Mouse (Mus musculus) right cerebral cortex, postnatal 14 days (tissue): ENCODE data around the gene Ankrd13a.

Source experiments
- DNase-seq: peaks from one replicate; pipeline ENCODE4 v3.0.0; 2022

Gene Ankrd13a

GRCm38 (mm10) chr5:114767185-114767584 lies 7.3 kb upstream of the Ankrd13a start:
- no peak for DNase-seq

DNA sequence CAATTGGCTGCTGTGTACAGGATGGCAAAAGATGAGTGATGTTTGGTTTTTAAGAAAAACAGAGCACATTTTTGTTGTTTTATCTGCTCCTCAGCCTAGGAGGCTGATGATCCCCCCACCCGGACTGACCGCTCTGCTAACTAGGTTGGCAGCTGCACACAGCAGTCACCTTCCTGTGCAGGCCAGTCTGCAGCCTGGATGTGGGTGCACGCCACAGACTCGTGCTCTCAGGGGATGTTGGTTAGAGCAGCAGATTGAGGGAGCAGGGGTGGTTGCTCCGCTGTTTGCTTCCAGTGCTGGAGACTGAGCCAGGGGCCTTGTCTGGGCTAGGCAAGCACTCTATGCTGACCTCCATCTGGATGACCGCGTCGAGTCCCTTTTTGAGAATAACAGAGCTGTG lies 4.7 kb upstream of the Ankrd13a start:
- DNase-seq, result no peak

- DNase-seq, result no peak
These were observed 2.7 kb upstream of the Ankrd13a start for GRCm38 (mm10) chr5:114771796-114772195.

DNA sequence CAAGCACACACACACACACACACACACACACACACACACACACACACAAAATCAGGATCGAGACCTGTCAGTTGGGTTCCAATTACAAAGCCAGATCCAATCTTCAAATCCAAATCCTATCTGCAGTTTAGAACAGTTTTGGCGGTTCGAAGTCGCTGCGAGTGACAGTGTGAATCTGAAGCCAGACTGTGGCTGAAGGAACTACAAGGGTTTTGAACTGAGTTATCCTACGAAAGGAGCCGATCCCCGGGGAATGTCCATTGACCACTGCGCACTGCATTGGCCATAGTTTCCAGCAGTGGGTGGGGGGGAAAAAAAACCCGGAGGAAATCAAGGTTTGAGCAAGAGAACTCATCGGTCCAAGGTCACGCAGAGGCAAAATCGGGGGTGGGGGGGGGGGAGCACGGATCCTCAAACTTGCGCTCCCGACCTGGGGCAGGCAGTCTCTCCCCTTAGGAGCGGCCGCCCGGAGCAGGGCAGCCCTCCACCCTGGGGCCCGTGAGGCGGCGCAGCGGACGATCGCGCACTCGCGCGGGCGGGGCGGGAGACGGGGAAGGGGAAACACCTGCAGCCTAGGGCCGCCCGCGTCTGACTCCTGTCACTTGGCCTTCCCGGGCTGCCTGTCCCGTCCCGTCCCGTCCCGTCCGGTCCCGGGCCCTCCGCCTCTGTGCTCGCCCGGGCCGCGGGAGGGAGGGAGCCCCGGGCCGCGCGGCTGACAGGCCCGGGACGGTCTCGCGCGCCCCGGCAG lies 1.8 kb upstream of the Ankrd13a start:
- peak; percentile 46 for DNase-seq

DNA sequence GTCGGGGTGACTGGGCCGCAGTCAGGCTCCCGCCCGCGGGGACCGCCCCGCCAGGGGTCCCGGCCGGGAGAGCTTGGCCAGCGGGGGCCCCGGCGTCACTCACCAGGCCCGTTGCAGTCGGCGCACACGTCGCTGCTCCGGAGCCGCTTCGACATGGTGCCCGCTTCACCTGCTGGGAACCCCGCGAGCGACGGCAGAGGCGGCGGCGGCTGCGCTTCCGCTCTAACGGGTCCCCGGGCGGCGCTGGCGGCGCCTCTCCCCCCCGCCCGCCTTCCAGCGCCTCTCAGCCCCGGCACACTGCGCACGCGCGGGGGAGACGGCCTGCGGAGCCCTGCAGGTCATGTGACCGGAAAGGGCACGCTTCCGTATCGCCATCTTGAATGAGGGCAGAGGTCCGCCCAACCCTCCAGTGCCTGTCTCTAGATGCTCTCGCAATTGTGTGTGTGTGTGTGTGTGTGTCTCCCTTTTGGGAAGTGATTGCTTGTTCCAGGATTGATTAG lies 1.2 kb upstream of the Ankrd13a start:
- DNase-seq, result peak; percentile 98

- no peak for DNase-seq
These were observed 697 bp upstream of the Ankrd13a start for GRCm38 (mm10) chr5:114773780-114774179.

GRCm38 (mm10) chr5:114775056-114775979 lies 841 bp downstream of the Ankrd13a start, which contains the start of gene Git2:
Gene Git2, minus strand, starts transcription at chr5:114775517.
- no peak for DNase-seq

- DNase-seq, result no peak
These were observed 1.7 kb downstream of the Ankrd13a start for GRCm38 (mm10) chr5:114776174-114776573.

GRCm38 (mm10) chr5:114779956-114780489 lies 5.5 kb downstream of the Ankrd13a start:
- no peak for DNase-seq

- DNase-seq, result no peak
These were observed 6.4 kb downstream of the Ankrd13a start for GRCm38 (mm10) chr5:114780912-114781311.

DNA sequence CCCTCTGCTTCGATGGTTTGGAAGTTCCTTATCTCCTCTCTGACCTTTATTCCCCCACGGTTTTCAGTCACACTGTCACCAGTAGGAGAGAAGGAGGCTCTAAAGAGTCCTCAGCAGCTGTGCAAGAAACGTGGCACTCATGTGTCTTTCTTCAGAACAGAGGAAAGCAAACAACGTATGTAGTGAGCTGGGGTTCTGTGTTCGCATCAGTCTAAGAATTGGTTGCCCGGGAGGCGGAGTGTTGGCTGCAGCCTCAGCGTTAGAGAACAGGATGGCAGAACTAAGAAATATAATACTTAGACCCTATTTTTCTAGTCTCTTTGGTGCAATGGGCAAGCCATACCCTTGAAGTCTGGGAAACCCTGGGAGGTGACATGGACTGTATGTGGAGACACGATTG lies 8.5 kb downstream of the Ankrd13a start:
- no peak for DNase-seq

DNA sequence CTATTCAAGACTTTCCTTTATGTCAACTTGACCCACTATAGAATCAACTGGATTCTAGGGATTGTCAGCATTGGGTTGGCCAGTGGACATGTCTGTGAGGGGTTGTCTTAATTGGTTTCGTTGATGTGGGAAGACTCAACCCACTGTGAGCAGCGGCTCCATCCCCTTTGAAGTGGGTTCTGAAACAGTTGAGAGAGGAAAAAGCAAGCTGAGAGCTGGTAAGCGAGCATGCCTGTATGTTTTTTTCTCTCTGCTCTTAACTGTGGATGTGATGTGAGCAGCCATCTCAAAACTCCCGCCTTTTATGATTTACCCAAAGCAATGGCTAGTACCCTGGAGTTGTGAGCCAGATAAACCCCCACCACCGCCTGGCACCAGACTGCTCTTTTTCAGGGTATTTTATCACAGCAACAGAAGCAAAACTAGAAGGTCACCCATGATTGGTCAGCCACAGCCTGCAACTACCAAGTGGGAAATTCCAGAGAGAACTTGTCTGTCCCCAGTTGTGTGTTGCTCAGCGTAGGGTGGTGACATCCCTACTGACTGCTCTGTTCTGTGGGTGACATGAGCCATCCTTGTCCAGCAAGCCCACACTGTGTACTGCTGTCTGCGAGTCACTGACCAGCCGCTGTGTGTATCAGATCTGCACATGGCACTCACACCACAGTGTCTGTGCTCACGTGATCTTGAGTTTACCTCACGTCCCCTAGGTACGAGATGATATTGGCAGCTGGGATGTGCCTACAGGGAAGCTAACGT lies 9.1 kb downstream of the Ankrd13a start:
- no peak for DNase-seq

DNA sequence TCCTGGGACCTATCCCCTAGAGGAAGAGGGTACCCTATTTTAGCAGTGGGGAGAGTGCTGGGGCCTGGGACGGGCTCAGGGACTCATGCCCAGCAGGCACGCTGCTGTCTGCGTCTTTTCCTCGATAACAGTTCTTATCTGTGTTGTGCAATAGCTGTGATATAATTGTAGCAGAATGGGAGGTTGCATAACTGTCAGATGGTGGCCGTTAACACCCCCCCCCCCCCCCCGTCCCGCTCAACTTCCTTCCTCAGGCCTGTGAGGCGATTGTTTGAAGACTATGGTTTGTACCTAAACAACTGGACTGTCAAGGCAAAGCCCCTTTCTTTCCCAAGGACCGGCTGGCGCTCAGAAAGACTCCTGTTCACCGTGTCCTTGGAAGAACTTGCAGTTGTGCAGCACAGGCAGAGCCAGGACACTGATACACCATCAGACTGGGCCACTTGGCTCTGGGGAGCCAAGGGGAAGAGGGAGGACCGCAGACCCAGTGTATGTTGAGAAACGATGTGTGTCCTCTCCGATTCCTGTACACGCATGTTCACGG lies 10.2 kb downstream of the Ankrd13a start:
- DNase-seq, result no peak

- DNase-seq, result no peak
These were observed 10.7 kb downstream of the Ankrd13a start for GRCm38 (mm10) chr5:114785196-114785595.

GRCm38 (mm10) chr5:114793317-114793716 lies 18.8 kb downstream of the Ankrd13a start:
- DNase-seq, result no peak

DNA sequence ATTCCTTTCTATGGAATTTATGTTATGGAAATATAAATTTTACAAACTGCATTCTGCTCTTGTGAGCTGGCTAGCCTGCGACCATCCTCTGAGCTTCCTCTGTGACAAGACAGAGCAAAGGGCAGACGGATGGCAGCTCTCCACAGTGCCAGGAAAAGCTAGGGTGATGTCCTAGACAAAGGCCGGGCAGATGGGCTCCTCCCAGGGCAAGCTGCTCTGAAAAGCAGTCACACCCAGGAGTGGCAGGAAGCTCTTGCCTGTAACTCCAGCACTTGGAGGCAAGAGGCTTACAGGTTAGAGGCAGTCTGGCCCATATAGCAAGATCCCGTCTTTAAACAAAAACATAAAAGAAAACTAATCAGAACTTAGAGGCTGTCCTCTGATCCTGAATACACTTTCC lies 20.1 kb downstream of the Ankrd13a start:
- DNase-seq, result no peak

DNA sequence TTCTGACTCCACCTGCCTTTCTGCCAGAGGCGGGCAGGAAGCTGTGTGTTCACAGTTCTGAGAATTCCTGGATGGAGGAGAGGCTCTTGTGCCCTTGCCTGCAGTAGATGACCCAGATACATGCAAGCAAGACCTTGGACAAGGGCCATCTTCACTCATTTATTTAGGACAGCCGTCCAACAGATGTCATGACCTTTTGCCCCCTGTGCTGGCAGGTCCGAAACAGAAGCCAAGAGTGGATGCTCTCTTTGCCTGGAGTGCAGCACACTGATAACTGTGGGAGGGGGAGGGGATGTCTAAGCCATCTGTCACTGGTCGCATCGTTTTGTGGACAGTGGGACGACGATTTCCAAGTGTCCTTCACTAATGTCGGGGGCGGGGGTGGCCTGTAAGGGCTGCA lies 20.8 kb downstream of the Ankrd13a start:
- DNase-seq, result no peak

GRCm38 (mm10) chr5:114795653-114796052 lies 21.2 kb downstream of the Ankrd13a start:
- no peak for DNase-seq

DNA sequence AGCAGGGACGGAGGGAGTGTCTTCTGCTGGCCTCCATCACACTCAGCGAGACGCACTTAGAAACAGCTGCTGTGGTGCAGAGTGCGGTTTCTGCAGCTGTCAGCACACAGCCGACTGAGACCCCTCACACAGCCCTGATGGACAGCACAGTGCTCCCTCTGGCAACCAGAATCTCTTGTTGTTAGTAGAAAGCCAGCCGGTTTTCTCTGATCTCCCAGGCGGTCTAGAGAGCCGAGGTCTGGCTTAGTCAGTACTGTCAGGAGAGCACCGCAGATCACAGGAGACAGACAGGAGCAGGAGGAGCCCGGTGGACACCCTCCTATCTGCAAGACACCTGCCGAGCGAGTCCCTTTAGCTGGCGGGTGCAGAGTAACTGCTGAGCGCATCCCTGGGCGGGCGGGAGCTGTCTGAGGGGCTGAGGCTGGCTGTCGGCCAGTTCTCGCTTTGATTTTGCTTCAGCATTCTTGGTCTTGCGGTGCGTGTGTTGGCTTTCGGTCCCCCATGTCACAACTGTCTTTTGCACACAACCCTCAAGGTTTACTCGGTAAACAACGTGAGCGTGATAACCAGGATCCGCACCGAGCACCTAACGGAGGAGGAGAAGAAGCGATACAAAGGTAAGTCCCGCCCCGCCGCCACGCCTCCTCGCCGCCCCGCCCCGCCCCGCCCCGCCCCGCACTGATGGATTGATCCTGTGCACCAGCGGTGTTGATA lies 22.0 kb downstream of the Ankrd13a start:
- DNase-seq, result peak; percentile 55

DNA sequence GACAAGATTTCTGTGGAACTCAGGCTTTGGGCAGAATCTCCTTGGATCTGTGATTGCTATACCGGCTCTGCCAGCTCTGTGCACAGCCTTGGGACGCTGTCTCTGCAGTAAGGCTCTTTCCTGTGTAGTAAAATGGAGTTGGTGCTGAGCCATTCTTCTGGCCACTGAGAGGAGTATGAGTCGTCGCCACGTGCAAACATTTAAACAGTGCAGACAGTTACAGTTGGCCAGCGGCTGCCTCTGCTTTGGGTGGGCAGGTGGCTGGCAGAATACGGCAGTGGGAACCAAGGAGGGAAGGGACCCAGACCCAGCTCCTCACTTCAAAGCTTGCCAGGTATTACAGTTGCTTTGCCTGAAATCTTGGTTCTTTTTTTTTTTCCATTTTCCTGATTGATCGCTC lies 22.8 kb downstream of the Ankrd13a start:
- no peak for DNase-seq

DNA sequence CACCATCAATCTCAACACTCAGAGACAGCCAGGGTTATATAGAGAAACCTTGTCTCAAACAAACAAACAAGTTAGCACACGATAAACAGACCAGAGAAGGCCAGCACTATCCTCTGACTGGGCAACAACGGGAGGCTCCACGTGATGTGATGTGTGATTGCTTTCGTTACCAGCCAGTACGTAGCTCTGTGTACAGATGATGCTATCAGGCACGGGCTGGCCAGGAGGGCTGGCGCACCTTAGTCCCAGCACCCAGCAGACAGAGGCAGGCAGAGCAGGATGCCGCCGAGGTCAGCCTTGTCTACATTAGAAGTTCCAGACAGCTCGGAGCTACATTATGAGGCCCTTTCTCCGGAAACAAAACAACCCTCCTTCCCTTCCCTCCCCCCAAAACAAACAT lies 25.4 kb downstream of the Ankrd13a start:
- no peak for DNase-seq

- DNase-seq, result no peak
These were observed 26.6 kb downstream of the Ankrd13a start for GRCm38 (mm10) chr5:114801049-114801448.
